Mouse (Mus musculus): ENCODE measurements around the gene 4921504E06Rik.

DNA sequence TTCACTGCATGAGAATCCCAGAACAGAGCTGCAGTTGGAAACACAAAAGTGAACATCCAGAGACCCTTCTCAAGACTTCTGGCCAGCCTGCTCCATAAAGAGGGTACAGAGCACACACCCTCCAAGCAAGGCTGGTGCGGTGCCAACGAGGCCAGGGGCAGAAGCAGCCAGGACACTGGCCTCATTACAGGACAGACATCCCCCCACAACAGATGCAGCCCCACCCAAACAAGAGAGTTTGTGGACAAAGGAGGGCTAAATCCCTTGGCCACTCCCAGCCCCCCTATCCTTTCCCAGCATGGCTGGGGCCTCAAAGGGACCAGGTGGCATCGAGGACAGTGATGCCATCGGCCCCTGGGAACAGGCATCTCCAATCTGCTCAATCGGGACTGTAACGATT is 130.6 kb downstream of the 4921504E06Rik start:
- TF ChIP-seq CTCF (IDR thresholded peaks at IDR 0.05; ENCODE audit: low read depth) (no peak), EP300 (optimal IDR thresholded peaks at IDR 0.05) (no peak)

All from stomach, postnatal 0 days (tissue).